Mouse (Mus musculus) kidney, adult 2 months (tissue): ENCODE results near the gene Usp35. TPM values are rescaled to one million over a fixed set of nuclear protein-coding genes. Genes with fewer than 3 reads are reported as not detected.
A peak's percentile ranks its signal among the peaks of the same experiment; 100 is the strongest.

Experiments
- DNase-seq: peaks from one replicate; pipeline ENCODE4 v3.0.0; 2021
- H3K27ac ChIP-seq: fragments of 200-500 bp; 2 replicates; pipeline ENCODE4 v1.5.1; 2012; ENCODE audit warnings: low read depth, low read length, control low read depth, inconsistent platforms; ENCODE audit not compliant: insufficient read depth
- H3K27me3 ChIP-seq: fragments of 200-500 bp; replicated peaks from 2 replicates; pipeline ENCODE4 v1.6.1; 2012; ENCODE audit warnings: mild to moderate bottlenecking, moderate library complexity, low read length, inconsistent platforms; ENCODE audit not compliant: control insufficient read depth, insufficient read depth
- H3K36me3 ChIP-seq: fragments of 200-500 bp; 2 replicates; pipeline ENCODE4 v1.6.1; 2012; ENCODE audit warnings: mild to moderate bottlenecking, moderate library complexity, low read length, inconsistent platforms; ENCODE audit not compliant: control insufficient read depth, insufficient read depth
- H3K4me1 ChIP-seq: fragments of 200-500 bp; 2 replicates; pipeline ENCODE4 v1.6.1; 2011; ENCODE audit warnings: low read length; ENCODE audit not compliant: control insufficient read depth, insufficient read depth
- H3K4me3 ChIP-seq: fragments of 200-500 bp; 2 replicates; pipeline ENCODE4 v1.5.1; 2011; ENCODE audit warnings: mild to moderate bottlenecking, low read depth, low read length, control low read depth; ENCODE audit not compliant: insufficient read depth
- CTCF ChIP-seq: fragments of 200-500 bp; conservative IDR thresholded peaks from 2 replicates; pipeline ENCODE4 v1.5.1; 2011; ENCODE audit warnings: low read depth, mild to moderate bottlenecking, control low read depth, low read length, moderate library complexity, mixed read lengths; ENCODE audit not compliant: insufficient read depth, insufficient read length
- POLR2A ChIP-seq: fragments of 200-500 bp; IDR thresholded peaks from one replicate; pipeline ENCODE4 v1.6.1; 2011; ENCODE audit warnings: low read depth, low read length, control low read depth
- WGBS: fragments of 180-500 bp; shearing (Covaris S2); methylation state at CpG from one replicate; pipeline ENCODE4 v1.1.7; 2018; 5-methylcytosine and 5-hydroxymethylcytosine counted together
- polyA plus RNA-seq: library from polyadenylated mRNA; depleted of rRNA; stranded (reverse); fragments of >200 nt; gene quantifications from 2 replicates; pipeline ENCODE4 v1.2.3, GENCODE M21; 2012

The Usp35 gene
- polyA plus RNA-seq, 1 experiment = 2.7 TPM

- Histone ChIP-seq H3K27ac (no peak overlapping the region), H3K36me3 (no peaks in the 10 kb centered on the region), H3K4me1 (no peaks in the 10 kb centered on the region), H3K4me3 (no peak overlapping the region), H3K27me3 (no peaks in the 10 kb centered on the region)
- 53% methylated on average over 10 of the region's 10 CpGs for WGBS
- no peak for TF ChIP-seq POLR2A
- no peak for TF ChIP-seq CTCF
- peak; percentile 20 for DNase-seq
Measured at GRCm38 (mm10) chr7:97345229-97345871, 13.5 kb upstream of the Usp35 start.

GRCm38 (mm10) chr7:97344655-97345054 lies 12.8 kb upstream of the Usp35 start:
- 84% methylated on average over 2 of the region's 2 CpGs for WGBS
- H3K27me3 ChIP-seq = no peaks in the 10 kb centered on the region
- H3K4me3 ChIP-seq = no peak overlapping the region
- no peak overlapping the region for H3K27ac ChIP-seq
- TF ChIP-seq CTCF = no peak
- TF ChIP-seq POLR2A = no peak
- no peak for DNase-seq
- H3K36me3 ChIP-seq = no peaks in the 10 kb centered on the region
- no peaks in the 10 kb centered on the region for H3K4me1 ChIP-seq

GRCm38 (mm10) chr7:97342961-97343360 lies 11.1 kb upstream of the Usp35 start:
- no peak overlapping the region for H3K27ac ChIP-seq
- no peaks in the 10 kb centered on the region for H3K36me3 ChIP-seq
- H3K27me3 ChIP-seq = no peaks in the 10 kb centered on the region
- no peaks in the 10 kb centered on the region for H3K4me1 ChIP-seq
- H3K4me3 ChIP-seq = no peak overlapping the region
- WGBS = 82% methylated on average over 2 of the region's 2 CpGs
- TF ChIP-seq POLR2A (no peak), CTCF (no peak)
- DNase-seq = no peak

- TF ChIP-seq POLR2A = no peak
- Histone ChIP-seq H3K4me3 (no peak overlapping the region), H3K4me1 (no peaks in the 10 kb centered on the region), H3K36me3 (no peaks in the 10 kb centered on the region), H3K27ac (no peak overlapping the region), H3K27me3 (no peaks in the 10 kb centered on the region)
- WGBS = 69% methylated on average over 18 of the region's 18 CpGs
- DNase-seq = peak; percentile 53
Measured at GRCm38 (mm10) chr7:97340907-97341849, 9.4 kb upstream of the Usp35 start.

- H3K27me3 ChIP-seq = no peaks in the 10 kb centered on the region
- TF ChIP-seq POLR2A (no peak), CTCF (no peak)
- 92% methylated on average over 7 of the region's 7 CpGs for WGBS
- no peak overlapping the region for H3K4me3 ChIP-seq
- no peaks in the 10 kb centered on the region for H3K4me1 ChIP-seq
- no peak overlapping the region for H3K27ac ChIP-seq
- H3K36me3 ChIP-seq = no peaks in the 10 kb centered on the region
- no peak for DNase-seq
Measured at GRCm38 (mm10) chr7:97339623-97340022, 7.8 kb upstream of the Usp35 start.

- H3K4me1 ChIP-seq = no peaks in the 10 kb centered on the region
- no peak for TF ChIP-seq CTCF
- TF ChIP-seq POLR2A = no peak
- DNase-seq = no peak
- no peaks in the 10 kb centered on the region for H3K27me3 ChIP-seq
- 82% methylated on average over 4 of the region's 4 CpGs for WGBS
- no peak overlapping the region for H3K27ac ChIP-seq
- H3K36me3 ChIP-seq = no peaks in the 10 kb centered on the region
- H3K4me3 ChIP-seq = no peak overlapping the region
Measured at GRCm38 (mm10) chr7:97338593-97338992, 6.8 kb upstream of the Usp35 start.

GRCm38 (mm10) chr7:97336678-97337077 lies 4.9 kb upstream of the Usp35 start:
- WGBS = 85% methylated on average over 1 of the region's 1 CpGs
- Histone ChIP-seq H3K4me1 (peaks cover 7% of the 10 kb centered on the region; the same call in 1 of the 2 replicates), H3K4me3 (no peak overlapping the region), H3K27ac (no peak overlapping the region), H3K27me3 (no peaks in the 10 kb centered on the region), H3K36me3 (no peaks in the 10 kb centered on the region)
- TF ChIP-seq POLR2A (no peak), CTCF (no peak)
- DNase-seq = no peak
